Mouse (Mus musculus) bone marrow macrophage, adult 2 months (primary cell): ENCODE measurements around the gene Gadd45gip1.
A peak's percentile ranks its signal among the peaks of the same experiment; 100 is the strongest.

ENCODE experiments used
- CTCF ChIP-seq: IDR thresholded peaks from 2 replicates; pipeline ENCODE4 v1.5.1; 2012; ENCODE audit warnings: low read depth, mild to moderate bottlenecking, low read length, moderate library complexity
- POLR2A ChIP-seq: IDR thresholded peaks from 2 replicates; pipeline ENCODE4 v1.6.1; 2012; ENCODE audit warnings: mild to moderate bottlenecking, low read depth, low read length, borderline replicate concordance

GRCm38 (mm10) chr8:84846722-84847572 is 15.6 kb downstream of the Gadd45gip1 start, which contains the start of gene Calr:
- TF ChIP-seq POLR2A (peak; percentile 83; the same call in 1 of the 2 replicates), CTCF (no peak)
